Mouse (Mus musculus): Measurements from ENCODE around the gene Mthfsl.
"Not testable (repeated sequence)": the region's sequence is repeated elsewhere in the genome, so short reads cannot be mapped to it uniquely, and the experiment has no call there.

Mthfsl gene

DNA sequence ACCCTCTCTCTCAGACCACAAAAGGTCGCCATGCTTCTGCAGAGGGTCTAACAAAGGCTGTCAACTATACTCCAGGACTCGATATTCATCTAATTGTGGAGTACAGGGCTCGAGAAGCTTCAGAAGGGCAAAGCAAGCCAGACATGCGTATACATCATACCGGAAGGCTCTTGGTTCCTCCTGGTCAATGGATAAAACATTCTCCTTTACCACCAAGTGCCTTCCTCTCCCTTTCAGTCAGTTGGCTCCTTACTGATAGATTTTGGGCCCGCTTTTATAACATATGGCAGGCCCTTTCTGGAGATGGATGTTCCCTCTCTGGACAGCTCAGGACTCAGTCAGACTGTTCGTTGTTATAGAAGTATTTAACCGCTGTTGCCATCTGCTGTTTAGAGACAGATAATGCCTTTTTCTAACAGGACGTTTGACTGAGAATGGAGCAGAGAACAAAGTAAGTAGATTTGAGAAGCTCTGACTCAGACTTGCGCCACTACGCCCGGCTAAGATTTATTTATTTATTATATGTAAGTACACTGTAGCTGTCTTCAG, at the start of gene Mthfsl:
TSS of gene Mthfsl (minus strand) at position 308 of the 549 bp plus-strand sequence.
- in situ Hi-C loops (cut with MboI; ENCODE audit: low sequenced_read_pairs): not testable (repeated sequence)

DNA sequence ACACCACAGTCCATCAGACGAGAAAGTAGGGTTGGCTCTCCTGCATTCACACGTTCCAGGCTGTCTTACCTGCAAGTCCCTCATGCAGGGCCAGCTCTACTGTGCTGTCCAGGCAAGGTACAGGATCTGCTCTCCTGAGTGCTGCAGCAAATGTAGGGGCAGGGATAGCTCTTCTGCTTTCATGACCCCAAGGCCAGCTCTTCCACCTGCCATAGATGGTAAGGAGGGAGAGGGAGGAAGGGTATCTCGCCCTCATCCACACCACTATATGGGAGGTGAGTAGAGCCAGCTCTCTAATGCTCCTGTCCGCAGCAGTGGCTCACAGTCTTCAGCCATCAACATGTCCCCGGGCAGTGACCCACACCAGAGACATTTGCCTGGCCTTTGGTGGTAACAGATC, 49.4 kb upstream of the Mthfsl start:
- in situ Hi-C loops (cut with MboI; ENCODE audit: low sequenced_read_pairs): not testable (repeated sequence)

DNA sequence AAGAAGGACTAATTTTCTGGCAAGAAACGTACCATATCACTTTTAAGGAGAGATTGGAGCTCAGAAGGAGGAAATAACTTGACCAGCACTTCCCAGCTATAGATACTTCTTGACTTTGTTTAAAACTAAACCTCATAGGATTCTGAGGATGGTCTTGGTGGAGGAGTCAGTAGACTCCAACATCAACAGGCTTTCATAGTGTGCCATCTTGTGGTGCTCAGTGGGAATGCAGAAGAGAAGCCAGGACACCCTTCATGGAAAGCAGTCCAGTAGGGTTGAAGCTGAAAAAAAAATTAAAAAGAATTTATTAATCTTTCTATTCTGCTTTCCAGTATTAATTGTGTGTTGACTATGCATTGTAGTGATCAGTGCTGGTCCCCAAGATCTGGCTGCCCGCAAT, 26.6 kb upstream of the Mthfsl start:
- in situ Hi-C loops (cut with MboI; ENCODE audit: low sequenced_read_pairs): not testable (repeated sequence)

DNA sequence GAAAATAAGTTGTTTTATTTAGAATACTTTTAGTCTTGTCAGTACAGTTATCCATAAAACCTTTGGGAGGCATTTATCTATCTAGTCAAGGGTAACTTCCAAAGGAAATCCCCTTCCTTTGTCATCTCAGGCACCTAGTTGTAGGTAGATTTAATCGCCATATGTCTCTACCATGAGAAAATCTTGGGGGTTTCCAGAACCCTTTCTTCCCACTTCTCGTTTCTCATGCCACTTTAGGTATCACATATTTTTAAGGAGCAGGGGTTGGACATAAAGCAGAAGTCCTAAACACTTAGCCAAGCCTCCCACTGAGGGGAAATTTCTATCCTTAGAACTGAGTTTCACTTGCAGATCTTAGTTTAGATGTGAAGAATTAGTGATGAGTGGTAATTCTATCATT, 25.9 kb upstream of the Mthfsl start:
- in situ Hi-C loops (cut with MboI; ENCODE audit: low sequenced_read_pairs): not testable (repeated sequence)

DNA sequence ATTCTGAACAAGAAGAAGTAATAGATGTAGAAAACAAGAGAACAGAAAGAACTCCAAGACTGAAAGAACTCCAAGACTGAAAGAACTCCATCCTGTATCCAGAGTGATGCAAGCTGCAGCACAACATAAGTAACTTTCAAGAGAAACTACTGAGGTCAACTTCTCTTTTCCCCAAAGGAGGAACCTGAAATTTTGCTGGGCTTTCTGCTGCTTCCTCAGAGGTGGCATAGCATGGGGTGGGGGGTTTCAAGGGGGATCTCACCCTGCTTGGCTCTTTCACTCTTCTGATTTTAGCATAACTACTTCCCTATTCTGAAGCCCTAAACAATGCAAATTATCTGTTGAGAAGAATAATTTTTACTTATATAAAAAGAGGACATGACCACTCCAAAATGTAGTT, 15.2 kb upstream of the Mthfsl start:
- in situ Hi-C loops (cut with MboI; ENCODE audit: low sequenced_read_pairs): not testable (repeated sequence)

DNA sequence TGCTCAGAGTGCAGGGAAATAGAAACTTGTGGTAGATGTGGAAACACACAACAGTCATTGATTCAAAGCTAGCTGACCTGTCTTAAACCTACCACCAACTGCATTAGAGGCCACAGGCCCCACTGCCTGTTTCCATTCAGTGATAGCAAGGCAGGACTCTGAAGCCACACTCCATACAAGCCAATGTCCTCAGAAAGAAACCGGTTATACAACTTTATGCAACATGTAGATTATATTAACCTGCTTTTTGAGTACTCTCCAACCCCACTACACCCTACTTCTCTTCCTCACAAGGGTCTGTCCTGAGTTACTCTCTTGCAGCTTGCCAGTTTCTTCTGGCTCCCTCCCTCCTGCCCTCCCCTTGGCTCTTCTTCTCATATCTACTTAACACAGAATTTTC, 13.1 kb upstream of the Mthfsl start:
- in situ Hi-C loops (cut with MboI; ENCODE audit: low sequenced_read_pairs): not testable (repeated sequence)

DNA sequence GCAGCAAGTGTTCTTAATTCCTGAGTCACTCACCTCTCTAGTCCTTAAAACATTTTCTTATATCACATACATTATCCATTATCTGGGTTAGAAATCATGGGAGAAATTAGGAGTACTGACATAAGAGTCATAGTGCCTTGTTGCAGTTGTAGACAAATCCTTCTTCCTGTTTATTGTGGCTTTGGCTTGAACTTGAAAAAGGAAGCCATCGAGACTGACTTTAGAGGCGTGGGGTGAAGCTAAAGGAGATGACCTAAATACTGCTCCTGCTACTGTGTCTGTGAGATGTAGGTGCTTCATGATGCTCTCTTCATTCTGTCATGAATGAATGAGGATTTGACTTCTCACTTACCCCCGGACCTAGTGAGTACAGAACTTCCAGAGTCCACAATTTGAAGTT, 12.2 kb upstream of the Mthfsl start:
- in situ Hi-C loops (cut with MboI; ENCODE audit: low sequenced_read_pairs): not testable (repeated sequence)

DNA sequence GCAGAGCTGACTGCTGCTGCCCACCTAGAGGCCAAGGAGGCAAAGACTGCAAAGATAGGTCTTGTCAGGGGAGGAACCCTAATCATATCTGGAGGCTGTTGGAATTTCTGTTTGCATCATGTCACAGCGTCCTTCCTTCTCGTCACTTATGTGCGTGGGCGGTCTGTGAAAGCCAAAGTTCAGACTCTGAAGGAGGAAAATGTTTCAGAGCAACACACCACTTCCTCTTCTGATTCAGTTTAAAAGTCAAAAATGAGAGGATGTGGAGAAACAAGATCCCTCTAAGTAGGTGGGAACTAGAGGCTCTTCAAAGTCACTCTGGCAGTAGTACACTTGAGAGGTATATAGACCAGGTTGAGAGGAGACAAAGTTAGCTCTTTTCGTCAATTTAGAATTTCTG, 11.6 kb upstream of the Mthfsl start, which contains the start of gene Bcl2a1d:
TSS of gene Bcl2a1d (minus strand) at position 187 of the 400 bp plus-strand sequence.
- in situ Hi-C loops (cut with MboI; ENCODE audit: low sequenced_read_pairs): not testable (repeated sequence)

DNA sequence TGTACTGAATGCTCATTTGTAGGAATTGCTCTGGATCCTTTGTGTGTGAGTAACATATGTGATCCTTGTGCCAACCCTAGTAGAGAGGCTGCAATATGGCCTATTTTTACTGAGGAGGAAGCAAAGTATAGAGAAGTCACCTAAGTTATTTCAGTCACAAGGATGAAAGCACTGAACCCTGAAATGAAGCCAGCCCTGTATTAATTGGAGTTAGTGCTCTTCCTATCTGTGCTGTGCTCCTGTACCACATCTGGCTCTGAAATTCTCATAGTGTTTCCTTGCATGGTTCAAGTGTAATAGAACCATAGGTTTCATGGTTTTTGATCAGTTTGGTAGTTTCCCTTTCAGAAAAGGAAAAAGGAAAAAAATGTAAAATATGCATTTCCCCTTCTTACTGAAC, 8.2 kb upstream of the Mthfsl start:
- in situ Hi-C loops (cut with MboI; ENCODE audit: low sequenced_read_pairs): not testable (repeated sequence)

DNA sequence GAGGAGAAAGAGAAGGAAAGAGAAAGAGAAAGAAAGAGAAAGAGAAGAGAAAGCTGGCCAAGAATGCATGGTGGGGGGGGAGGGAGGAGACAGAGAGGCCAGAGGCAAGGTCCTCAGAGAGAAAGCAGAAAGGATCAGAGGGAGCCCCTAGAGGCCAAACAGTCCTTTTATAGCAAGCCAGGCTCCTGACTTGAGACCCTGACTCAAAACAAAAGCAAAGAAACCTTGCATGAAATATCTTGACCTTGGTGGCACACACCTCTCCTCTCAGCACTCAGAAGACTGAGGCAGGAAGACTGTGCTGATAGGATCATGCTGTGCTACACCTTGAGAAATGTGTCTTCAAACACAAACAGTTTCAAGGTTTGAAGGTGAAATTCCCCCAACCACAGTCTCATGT, 1.5 kb upstream of the Mthfsl start:
- in situ Hi-C loops (cut with MboI; ENCODE audit: low sequenced_read_pairs): not testable (repeated sequence)

DNA sequence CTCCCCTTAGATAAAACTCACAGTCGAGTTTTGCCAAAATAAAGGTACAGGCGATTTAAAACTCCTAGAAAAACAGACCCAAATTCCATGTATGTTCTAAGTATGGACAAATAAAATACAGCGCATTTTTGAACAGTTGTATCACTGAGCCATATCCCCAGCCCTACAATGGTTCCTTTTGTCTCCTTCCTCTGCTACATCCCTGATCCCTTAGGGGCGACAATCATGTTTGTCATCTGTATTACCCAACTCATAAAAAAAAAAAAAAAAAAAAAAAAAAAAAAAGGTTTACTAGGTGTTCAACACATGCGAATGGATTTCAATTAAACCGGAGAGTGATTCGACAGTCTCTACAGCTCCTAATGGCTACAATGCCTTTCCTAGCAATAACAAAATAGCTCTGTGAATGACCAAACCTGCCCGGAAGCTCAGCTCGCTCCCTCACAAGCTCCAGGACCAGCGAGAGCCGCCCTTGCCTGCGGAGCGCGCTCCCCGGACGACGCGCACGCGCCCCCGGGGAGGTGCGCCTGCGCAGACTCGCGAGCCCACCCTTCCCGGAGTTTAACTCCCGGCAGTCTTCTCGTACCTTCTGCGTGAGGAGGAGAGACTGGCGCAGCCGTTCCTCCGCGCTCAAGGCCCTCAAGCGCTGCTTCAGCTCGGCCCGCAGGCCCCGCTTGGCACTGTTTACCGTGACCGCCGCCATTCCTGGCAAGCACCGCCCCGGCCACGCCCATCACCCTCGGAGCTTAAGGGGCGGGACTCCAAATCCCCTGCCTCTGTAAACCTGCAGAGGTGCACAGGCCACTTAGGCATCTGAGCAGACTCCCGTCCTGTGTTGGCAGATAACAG, 799 bp downstream of the Mthfsl start:
- in situ Hi-C loops (cut with MboI; ENCODE audit: low sequenced_read_pairs): not testable (repeated sequence)

DNA sequence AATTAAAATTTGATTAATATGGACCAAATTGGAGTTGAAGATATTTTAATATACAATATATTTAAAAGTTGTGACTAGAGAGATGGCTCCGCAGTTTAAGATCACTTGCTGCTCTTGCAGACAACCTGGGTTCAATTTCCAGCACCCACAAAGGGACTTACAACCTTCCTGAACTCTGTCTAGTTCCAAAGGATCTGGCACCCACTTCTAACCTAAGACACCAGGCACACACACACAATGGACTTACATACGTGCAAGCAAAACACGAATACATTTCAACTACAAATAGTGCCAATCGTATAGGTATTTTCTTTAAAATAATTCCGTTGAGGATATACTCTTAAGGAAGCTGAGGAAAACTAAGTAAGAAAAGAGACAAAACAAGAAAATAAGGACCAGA, 1.5 kb downstream of the Mthfsl start:
- in situ Hi-C loops (cut with MboI; ENCODE audit: low sequenced_read_pairs): not testable (repeated sequence)

DNA sequence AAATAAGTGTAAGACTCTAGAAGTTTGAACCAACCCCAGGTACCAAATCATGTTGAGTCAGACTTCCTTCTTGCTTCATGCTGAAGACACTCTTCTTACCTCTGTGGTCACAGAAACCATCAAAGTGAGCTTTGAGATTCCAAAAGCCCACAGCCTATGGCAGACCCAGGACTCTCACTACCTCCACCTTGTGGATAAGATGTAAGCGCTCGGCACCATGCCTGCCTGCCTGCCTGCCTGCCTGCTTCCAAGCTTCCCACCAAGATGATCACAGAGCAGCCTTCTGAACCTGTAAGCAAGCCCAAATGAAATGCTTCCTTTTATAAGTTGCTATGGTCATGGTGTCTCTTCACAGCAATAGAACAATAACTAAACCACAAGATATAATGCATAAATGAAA, 2.0 kb downstream of the Mthfsl start:
- in situ Hi-C loops (cut with MboI; ENCODE audit: low sequenced_read_pairs): not testable (repeated sequence)

DNA sequence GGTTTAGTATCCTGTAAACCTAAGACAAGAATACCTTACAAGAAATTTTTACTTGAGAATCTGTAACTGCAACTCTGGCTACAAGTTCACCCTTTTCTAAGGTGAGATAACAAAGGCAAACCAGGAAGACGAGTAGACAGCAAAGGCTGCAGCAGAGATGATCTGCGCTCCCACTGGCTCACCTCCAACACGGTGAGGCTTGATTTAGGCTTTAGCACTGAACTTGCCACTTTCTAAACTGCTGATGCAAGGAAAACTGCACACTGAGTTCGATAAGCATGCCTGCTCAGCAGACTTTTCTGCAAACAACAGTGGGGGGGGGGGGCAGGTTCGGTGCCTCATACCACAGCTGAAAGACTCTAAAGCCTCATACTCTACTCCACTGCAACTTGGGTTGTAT, 5.6 kb downstream of the Mthfsl start:
- in situ Hi-C loops (cut with MboI; ENCODE audit: low sequenced_read_pairs): not testable (repeated sequence)

DNA sequence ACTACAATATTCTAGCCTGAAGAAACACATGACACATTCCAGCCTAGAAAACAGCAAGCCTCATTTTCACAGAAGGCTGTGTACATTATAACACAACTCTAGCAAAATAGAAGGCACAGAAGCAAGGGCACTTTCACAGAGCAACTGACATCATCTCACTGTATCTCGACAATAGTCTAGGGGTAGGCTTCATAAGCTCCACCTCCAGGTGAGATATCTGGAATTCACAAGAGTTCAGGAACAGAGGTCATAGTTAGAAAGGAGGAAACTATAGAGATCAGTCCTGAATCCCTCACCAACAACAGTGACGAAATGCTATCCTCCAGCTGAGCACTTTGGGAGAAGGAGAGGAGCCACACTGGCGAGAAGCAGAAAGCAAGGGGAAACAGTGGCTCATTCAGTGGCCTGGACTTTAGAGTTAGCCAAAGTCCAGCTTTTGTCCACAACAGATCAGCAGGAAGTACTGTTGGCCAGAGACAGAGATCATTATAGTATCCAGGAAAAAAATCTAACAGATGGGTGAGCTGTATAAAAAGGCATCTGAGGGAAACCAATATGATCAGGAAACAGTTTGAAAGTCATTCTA, 7.8 kb downstream of the Mthfsl start:
- in situ Hi-C loops (cut with MboI; ENCODE audit: low sequenced_read_pairs): not testable (repeated sequence)

DNA sequence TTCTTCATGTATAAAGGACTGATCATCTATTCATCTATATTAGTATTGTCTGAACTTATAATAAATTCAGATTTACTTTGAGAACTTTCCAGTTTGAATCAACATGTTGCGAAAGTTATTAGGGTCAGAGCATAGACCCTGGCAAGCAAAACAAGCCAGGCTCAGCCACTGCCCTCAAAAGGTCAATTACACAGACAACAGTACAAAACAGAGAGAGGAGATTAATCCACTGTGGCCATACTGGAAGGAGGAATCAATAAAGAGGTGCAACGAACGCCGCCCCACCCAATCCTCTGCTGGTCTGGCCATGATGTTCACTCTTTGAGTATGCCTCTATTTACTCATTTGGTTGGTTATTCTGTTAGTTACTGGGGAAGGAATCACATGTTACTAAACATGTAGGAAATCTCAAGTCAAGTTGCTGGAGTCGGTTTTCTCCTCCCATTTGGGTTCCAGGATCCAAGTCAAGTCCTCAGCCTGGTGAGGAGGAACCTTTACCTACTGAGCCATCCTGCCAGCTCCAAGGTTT, 9.1 kb downstream of the Mthfsl start:
- in situ Hi-C loops (cut with MboI; ENCODE audit: low sequenced_read_pairs): not testable (repeated sequence)

DNA sequence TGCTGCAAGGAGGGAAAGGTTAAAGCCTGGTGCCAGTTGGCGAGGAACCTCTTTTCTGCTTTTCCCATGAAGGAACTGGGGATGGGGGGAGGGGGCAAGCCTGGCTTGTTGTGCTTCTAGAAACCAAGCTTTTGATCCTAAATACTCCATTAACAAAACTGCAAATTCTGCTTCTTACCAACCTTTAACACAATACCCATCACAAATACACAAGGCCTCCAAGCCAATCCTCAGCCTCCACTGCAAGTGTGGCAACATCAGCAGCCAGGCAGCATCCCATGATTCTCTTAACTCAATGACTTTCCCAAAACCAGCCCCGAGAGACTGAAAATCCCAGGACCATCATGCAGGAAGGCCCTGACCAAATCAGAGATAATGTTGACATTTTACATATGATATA, 9.7 kb downstream of the Mthfsl start:
- in situ Hi-C loops (cut with MboI; ENCODE audit: low sequenced_read_pairs): not testable (repeated sequence)

DNA sequence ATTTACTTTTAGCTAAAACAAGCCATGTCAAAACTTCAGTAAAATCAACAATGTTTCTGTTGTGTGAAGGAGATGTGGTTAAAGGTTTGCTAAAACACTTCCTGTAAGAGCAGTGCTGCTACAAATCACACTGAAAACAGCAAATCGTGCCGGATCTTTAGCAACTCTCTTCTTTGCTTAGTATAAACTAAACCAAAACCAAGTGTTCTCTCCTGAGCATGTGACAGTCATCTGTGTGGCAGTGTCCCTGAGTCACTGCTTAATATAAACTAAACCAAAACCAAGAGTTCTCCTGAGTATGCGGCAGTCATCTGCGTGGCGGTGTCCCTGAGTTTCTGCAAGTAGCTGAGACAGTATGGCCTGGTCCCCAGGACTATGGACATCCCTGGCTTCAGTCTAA, 10.3 kb downstream of the Mthfsl start:
- in situ Hi-C loops (cut with MboI; ENCODE audit: low sequenced_read_pairs): not testable (repeated sequence)

DNA sequence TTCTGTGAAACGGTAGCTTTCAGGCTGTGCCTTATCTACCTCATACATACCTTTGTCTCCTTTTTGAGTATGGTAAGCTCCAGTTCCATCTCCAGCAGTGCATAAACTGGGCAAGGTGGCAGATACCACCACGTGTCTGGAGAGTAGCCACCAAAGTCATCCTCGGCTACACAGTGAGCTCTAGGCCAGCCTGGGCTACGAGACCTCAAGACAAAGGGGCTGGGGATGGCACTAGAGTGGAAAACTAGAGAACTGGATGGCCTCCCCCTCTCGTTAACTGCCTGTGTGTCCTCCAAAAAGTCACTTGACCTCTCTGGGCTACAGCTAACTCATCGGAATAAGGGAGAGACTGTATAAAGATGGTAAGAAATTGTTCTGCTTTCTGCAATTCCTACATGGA, 10.8 kb downstream of the Mthfsl start:
- in situ Hi-C loops (cut with MboI; ENCODE audit: low sequenced_read_pairs): no loop called here

DNA sequence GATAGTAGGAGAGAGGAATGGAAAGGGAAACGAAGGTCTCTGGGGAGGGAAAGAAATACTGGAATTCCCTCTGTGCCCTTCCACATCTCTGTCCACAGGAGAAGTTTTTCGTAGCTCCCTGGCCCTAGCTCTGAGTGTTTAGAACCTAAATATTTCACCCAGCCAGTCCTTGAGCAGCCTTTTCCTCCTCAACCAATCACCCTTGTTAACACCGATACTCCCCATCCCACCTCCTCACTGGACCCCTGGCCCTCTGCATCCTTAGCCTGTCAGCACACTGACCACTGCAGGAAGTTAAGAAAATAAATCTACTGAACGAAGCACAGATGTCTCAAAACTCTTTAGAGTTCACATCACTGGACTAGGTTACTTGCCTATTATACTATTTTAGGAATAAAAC, 13.4 kb downstream of the Mthfsl start:
- in situ Hi-C loops (cut with MboI; ENCODE audit: low sequenced_read_pairs): no loop called here

DNA sequence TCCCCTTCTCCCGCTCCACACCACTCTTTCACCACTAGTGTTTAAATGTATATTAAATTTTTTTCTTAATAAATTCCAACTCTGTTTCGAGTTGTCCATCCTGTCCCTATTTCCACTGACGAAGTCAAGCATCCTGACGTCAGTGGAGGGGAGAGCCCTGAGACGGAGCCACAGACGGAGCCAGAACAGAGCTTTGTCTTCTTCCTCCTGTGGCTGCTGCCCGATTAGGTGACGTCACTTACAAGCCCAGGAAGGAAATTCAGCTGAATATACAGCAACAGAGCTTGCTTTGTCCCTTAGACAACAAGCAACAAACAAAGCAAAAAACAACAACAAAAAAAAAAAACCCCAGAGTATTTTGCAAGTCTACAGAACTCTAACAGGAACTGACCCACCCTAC, 14.9 kb downstream of the Mthfsl start:
- in situ Hi-C loops (cut with MboI; ENCODE audit: low sequenced_read_pairs): not testable (repeated sequence)

DNA sequence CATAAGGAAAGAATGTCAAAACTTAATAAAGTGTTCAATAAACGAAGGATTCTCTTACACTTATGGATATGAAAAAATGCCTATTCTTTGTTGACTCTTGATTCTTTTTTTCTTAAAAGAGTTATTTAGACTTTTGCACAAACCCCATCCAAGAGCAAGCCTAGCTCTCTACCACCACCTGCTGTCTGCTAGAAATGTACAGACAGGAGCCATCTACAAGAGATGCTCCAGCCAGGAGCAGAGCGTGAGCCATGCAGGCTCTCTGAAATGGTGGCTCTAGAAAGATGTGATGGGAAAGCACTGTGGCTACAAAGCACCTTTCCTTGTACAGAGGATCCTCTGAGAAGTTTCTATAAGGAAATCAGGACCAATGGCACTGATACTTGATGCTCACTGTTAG, 21.4 kb downstream of the Mthfsl start:
- in situ Hi-C loops (cut with MboI; ENCODE audit: low sequenced_read_pairs): not testable (repeated sequence)
